ENCODE assay signal across 29 mouse cellular contexts in genomic region chr6:126576566-126576965, GRCm38 (mm10). TPM values are rescaled to one million over a fixed set of nuclear protein-coding genes. Genes with fewer than 3 reads are reported as not detected.
DNase-seq lines count a peak whose midpoint lies in the region; ATAC-seq and TF ChIP-seq lines count a peak whose summit lies in the region.
"Had no signal": no experiment of that assay in that cellular context is flagged by ENCODE, and none has a peak within 500 bp of the region (broad histone marks: within the 10 kb centered on the region; RNA-seq: fewer than 3 reads in every experiment).

No protein-coding gene starts in this region.

- H3K4me3 ChIP-seq in kidney, adult 2 months (ENCODE audit: insufficient read depth, low read depth, low read length), result no peak overlapping the region
- no peak overlapping the region for H3K4me3 ChIP-seq in hindbrain, postnatal 0 days (ENCODE audit: low read length)
- H3K4me3 ChIP-seq: forebrain, embryonic 10.5 days; forebrain, embryonic 13.5 days; heart, embryonic 12.5 days; heart, embryonic 15.5 days; hindbrain, embryonic 10.5 days; hindbrain, embryonic 13.5 days had no signal

- no peak overlapping the region for H3K27ac ChIP-seq in kidney, adult 2 months (ENCODE audit: insufficient read depth, low read depth, low read length)
- no peak overlapping the region for H3K27ac ChIP-seq in hindbrain, postnatal 0 days
- H3K27ac ChIP-seq: forebrain, embryonic 10.5 days; forebrain, embryonic 13.5 days; heart, embryonic 15.5 days; hindbrain, embryonic 10.5 days; hindbrain, embryonic 13.5 days had no signal

- no peaks in the 10 kb centered on the region for H3K4me1 ChIP-seq in kidney, adult 2 months (ENCODE audit: control insufficient read depth, insufficient read depth, low read length)
- no peaks in the 10 kb centered on the region for H3K4me1 ChIP-seq in hindbrain, postnatal 0 days (ENCODE audit: insufficient read depth, low read length)
- H3K4me1 ChIP-seq: forebrain, embryonic 10.5 days; forebrain, embryonic 13.5 days; heart, embryonic 12.5 days; heart, embryonic 15.5 days; hindbrain, embryonic 10.5 days; hindbrain, embryonic 13.5 days had no signal

- no peaks in the 10 kb centered on the region for H3K27me3 ChIP-seq in kidney, adult 2 months (replicated peaks; ENCODE audit: control insufficient read depth, insufficient read depth, low read length)
- no peaks in the 10 kb centered on the region for H3K27me3 ChIP-seq in hindbrain, postnatal 0 days (ENCODE audit: insufficient read depth, low read length)
- H3K27me3 ChIP-seq: forebrain, embryonic 13.5 days; hindbrain, embryonic 13.5 days had no signal

- no peak for ATAC-seq in hindbrain, postnatal 0 days
- ATAC-seq: activated CD4-positive, CD25-positive, alpha-beta regulatory T cell, adult 4 months; CD4-positive, CD25-positive, alpha-beta regulatory T cell, adult 4 months; forebrain, embryonic 13.5 days; forebrain, embryonic 16.5 days; hindbrain, embryonic 16.5 days; inflammation-experienced regulatory T-cells, adult 6 months; intestine, embryonic 16.5 days had no signal

- WGBS in kidney, adult 2 months, result 35% methylated on average over 1 of the region's 1 CpGs
- WGBS in hindbrain, postnatal 0 days, result 74% methylated on average over 1 of the region's 1 CpGs

- no peak overlapping the region for H3K9ac ChIP-seq in hindbrain, postnatal 0 days (replicated peaks; ENCODE audit: low read length)
- H3K9ac ChIP-seq: forebrain, embryonic 13.5 days; heart, embryonic 12.5 days; heart, embryonic 15.5 days; hindbrain, embryonic 13.5 days had no signal

- no peak for TF ChIP-seq POLR2A in kidney, adult 2 months (IDR thresholded peaks at IDR 0.05; ENCODE audit: low read depth, low read length)

- H3K36me3 ChIP-seq in kidney, adult 2 months (ENCODE audit: control insufficient read depth, insufficient read depth, low read length), result no peaks in the 10 kb centered on the region
- no peaks in the 10 kb centered on the region for H3K36me3 ChIP-seq in hindbrain, postnatal 0 days (ENCODE audit: insufficient read depth, low read length)
- H3K36me3 ChIP-seq: forebrain, embryonic 10.5 days; heart, embryonic 12.5 days; heart, embryonic 15.5 days; hindbrain, embryonic 10.5 days; hindbrain, embryonic 13.5 days had no signal

- H3K9me3 ChIP-seq in hindbrain, postnatal 0 days (ENCODE audit: low read length), result no peaks in the 10 kb centered on the region
- H3K9me3 ChIP-seq: forebrain, embryonic 10.5 days; forebrain, embryonic 13.5 days; heart, embryonic 12.5 days; heart, embryonic 15.5 days; hindbrain, embryonic 10.5 days; hindbrain, embryonic 13.5 days had no signal

- TF ChIP-seq CTCF in kidney, adult 2 months (conservative IDR thresholded peaks at IDR 0.05; ENCODE audit: insufficient read depth, insufficient read length, low read depth, low read length), result no peak
- no peak for TF ChIP-seq CTCF in hindbrain, postnatal 0 days (IDR thresholded peaks at IDR 0.05; ENCODE audit: low read depth)

- H3K4me2 ChIP-seq in hindbrain, postnatal 0 days (ENCODE audit: low read depth, low read length), result no peak overlapping the region
- H3K4me2 ChIP-seq: forebrain, embryonic 13.5 days; heart, embryonic 12.5 days; heart, embryonic 15.5 days; hindbrain, embryonic 13.5 days had no signal

- DNase-seq in cerebellum, adult 9-10 months, result peak; percentile 70
- no peak for DNase-seq in cerebellum, postnatal 25 days
- peak; percentile 32 for DNase-seq in kidney, adult 2 months
- no peak for DNase-seq in kidney, adult 18-20 months
- DNase-seq in NIH3T3 (ENCODE audit: low read depth), result peak; percentile 55
- DNase-seq in hindbrain, postnatal 0 days (ENCODE audit: low spot score), result no peak
- DNase-seq: adrenal gland, adult 8-10 months; adrenal gland, postnatal 25 days; B cell, adult 2 months; cerebellum, adult 11 months; cerebellum, postnatal 10 days; gastrocnemius, postnatal 25 days; heart, adult 18-20 months; heart, postnatal 10 days; heart, postnatal 36 days; kidney, adult 9 months had no signal

RNA-seq across cellular contexts. Expression of gene Kcna5, which starts 41.4 kb away (rescaled TPM):
- polyA plus RNA-seq in kidney, adult 2 months (2012; rRNA removed), result 1.2 and 1.8 TPM in 2 replicates
- total RNA-seq in hindbrain, postnatal 0 days (2014; rRNA removed), result 4.8 and 7.3 TPM in 2 replicates
- polyA plus RNA-seq in hindbrain, postnatal 0 days (2015; fragmentation: Nextera tagmentation; extraction: Ambion mirVana), result 3.4 and 3.6 TPM in 2 replicates
- total RNA-seq: MEL had no signal
- polyA plus RNA-seq: activated CD4-positive, CD25-positive, alpha-beta regulatory T cell, adult 4 months; CD4-positive, CD25-positive, alpha-beta regulatory T cell, adult 4 months; inflammation-experienced regulatory T-cells, adult 6 months had no signal

Comparison
In these comparisons a context has a peak if more than half of its experiments do, and no peak if none do; other contexts are left out.
1. DNase-seq: peak in cerebellum, adult 9-10 months (single experiment), kidney, adult 2 months (single experiment) and NIH3T3 (single experiment); none in cerebellum, postnatal 25 days (0 of 2), kidney, adult 18-20 months (single experiment) and hindbrain, postnatal 0 days (single experiment).